Mouse (Mus musculus) hindbrain, embryonic 11.5 days (tissue): ENCODE measurements around the gene Tmem132e. TPM values are rescaled to one million over a fixed set of nuclear protein-coding genes. Genes with fewer than 3 reads are reported as not detected.

Experiments
- ATAC-seq: fragments of 200-750 bp; cut with Nextera tagmentation; 2 replicates; pipeline ENCODE4 v1.8.0; 2017; ENCODE audit warnings: mild to moderate bottlenecking, moderate TSS enrichment, moderate library complexity; ENCODE audit not compliant: low FRiP score
- DNase-seq: peaks from one replicate; pipeline ENCODE4 v3.0.0-alpha.2; 2015; ENCODE audit warnings: low spot score
- H3K27ac ChIP-seq: fragments of 300-500 bp; sonication (generic); 2 replicates; pipeline ENCODE4 v1.5.1; 2014; ENCODE audit warnings: mild to moderate bottlenecking, low read depth, low read length
- H3K27me3 ChIP-seq: fragments of 300-500 bp; sonication (generic); 2 replicates; pipeline ENCODE4 v1.6.1; 2014; ENCODE audit warnings: mild to moderate bottlenecking, low read length, moderate library complexity, mixed read lengths; ENCODE audit not compliant: control insufficient read depth, insufficient read depth
- H3K36me3 ChIP-seq: fragments of 300-500 bp; sonication (generic); 2 replicates; pipeline ENCODE4 v1.6.1; 2014; ENCODE audit warnings: mild to moderate bottlenecking, low read length, moderate library complexity, mixed read lengths; ENCODE audit not compliant: control insufficient read depth, insufficient read depth
- H3K4me1 ChIP-seq: fragments of 300-500 bp; sonication (generic); replicated peaks from 2 replicates; pipeline ENCODE4 v1.6.1; 2014; ENCODE audit warnings: low read length, mixed read lengths; ENCODE audit not compliant: control insufficient read depth, insufficient read depth
- H3K4me2 ChIP-seq: fragments of 300-500 bp; sonication (generic); replicated peaks from 2 replicates; pipeline ENCODE4 v1.6.1; 2014; ENCODE audit warnings: mild to moderate bottlenecking, low read depth, low read length
- H3K4me3 ChIP-seq: fragments of 300-500 bp; sonication (generic); 2 replicates; pipeline ENCODE4 v1.5.1; 2014; ENCODE audit warnings: low read depth, low read length
- H3K9ac ChIP-seq: fragments of 300-500 bp; sonication (generic); 2 replicates; pipeline ENCODE4 v1.6.1; 2014; ENCODE audit warnings: low read depth, low read length
- H3K9me3 ChIP-seq: fragments of 300-500 bp; sonication (generic); 2 replicates; pipeline ENCODE4 v1.6.1; 2016; ENCODE audit warnings: low read length; ENCODE audit not compliant: control insufficient read depth
- WGBS: fragments of 180-500 bp; shearing (Covaris S2); extraction: QIAGEN DNeasy Blood & Tissue Kit; methylation state at CpG from one replicate; pipeline ENCODE4 v1.1.7; 2014; 5-methylcytosine and 5-hydroxymethylcytosine counted together
- polyA plus RNA-seq: library from polyadenylated mRNA; unstranded; fragments of >200 nt; fragmentation: Nextera tagmentation; extraction: Ambion mirVana; gene quantifications from 2 replicates; pipeline ENCODE4 v1.2.1, GENCODE M21; 2014

Gene Tmem132e
- polyA plus RNA-seq = 1.5 and 1.8 TPM in 2 replicates

DNA sequence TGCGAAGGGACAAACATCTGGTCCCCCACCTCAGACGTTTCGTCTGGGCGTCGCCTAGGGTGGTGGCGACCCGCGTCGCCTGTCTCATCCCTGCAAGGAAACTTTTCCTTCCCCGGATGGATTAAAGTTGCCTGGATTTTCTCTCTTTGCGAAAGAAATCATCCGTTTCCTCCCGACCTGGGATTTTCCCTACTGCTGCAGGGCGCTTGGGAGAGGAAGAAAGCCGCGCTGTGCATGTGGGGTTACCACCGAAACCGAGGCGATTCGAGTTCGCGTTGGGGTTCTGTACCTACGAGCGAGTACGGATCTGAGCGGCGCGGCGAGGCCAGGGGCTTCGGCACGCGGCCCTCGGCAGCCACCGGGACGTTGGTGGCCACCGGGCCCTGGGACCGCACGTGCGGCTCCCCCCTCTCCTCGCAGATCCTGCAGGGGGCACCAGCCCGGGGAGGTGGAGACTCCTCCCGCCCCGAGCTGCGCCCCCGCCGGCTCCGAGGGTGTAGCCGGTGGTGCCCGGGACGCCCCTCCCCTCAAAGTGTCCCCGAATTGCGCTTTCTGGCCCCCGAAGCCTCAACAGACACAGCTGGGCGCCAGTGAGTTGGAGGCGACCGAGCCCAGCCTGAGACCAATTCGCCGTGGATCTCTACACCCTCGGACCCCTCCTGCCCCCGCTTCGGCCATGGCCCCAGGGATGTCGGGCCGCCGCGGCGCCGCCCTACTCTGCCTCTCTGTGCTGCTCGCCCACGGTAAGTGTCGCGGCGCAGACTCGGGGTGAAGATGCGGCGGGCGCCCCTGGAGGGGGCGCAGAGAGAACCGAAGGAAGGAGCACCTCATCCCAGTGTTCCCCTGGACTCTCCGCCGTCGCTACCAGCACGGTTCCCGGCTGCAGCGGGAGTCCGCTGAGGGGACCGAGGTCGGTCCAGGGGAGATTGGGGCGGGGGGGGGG is at the start of gene Tmem132e:
Tmem132e (plus strand) TSS at position 530 of the 943 bp plus-strand sequence.
- DNase-seq = peak; percentile 69
- peaks cover 45% of the 10 kb centered on the region for H3K27me3 ChIP-seq
- H3K4me1 ChIP-seq = peaks cover 6% of the 10 kb centered on the region
- 1% methylated on average over 74 of the region's 88 CpGs for WGBS
- H3K9me3 ChIP-seq = no peaks in the 10 kb centered on the region
- H3K9ac ChIP-seq = peak within 1 kb of the TSS; percentile 56
- no peaks in the 10 kb centered on the region for H3K36me3 ChIP-seq
- H3K4me2 ChIP-seq = peak within 1 kb of the TSS; percentile 71
- ATAC-seq = peak; percentile 46
- 0 out of 2 replicates have a peak within 1 kb of the TSS, but pooled peaks have one; percentile 47 for H3K27ac ChIP-seq
- H3K4me3 ChIP-seq = peak within 1 kb of the TSS; percentile 60

DNA sequence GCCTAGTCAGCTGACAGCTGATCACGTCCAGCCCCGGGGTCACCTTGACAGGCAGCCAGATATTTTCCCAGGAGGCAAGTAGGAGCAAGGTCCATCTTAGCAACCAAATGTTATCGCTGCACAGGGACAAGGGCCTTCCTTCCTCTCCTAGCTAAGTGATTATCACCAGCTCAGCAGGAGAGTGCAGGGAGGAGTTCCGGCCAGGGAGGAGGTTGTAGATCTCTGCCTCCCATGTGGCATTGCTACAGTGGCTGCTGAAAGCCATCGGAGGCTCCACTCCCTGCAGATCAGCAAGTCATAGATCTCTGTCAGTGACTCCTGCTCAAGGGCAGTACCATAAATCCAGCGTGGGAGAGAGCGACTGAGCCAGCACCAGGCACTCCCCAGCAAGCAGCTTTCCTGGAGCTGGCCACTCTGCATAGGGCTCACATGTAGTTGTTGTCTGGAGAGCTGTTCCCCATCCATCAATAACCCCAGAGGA is 48.7 kb upstream of the Tmem132e start:
- Histone ChIP-seq H3K9me3 (no peaks in the 10 kb centered on the region), H3K27ac (no peak overlapping the region), H3K4me1 (no peaks in the 10 kb centered on the region), H3K9ac (no peak overlapping the region), H3K4me3 (no peak overlapping the region), H3K36me3 (no peaks in the 10 kb centered on the region), H3K4me2 (no peak overlapping the region), H3K27me3 (no peaks in the 10 kb centered on the region)
- ATAC-seq = peak; percentile 49; the same call in 1 of the 2 replicates
- 29% methylated on average over 7 of the region's 7 CpGs for WGBS
- DNase-seq = peak; percentile 14

DNA sequence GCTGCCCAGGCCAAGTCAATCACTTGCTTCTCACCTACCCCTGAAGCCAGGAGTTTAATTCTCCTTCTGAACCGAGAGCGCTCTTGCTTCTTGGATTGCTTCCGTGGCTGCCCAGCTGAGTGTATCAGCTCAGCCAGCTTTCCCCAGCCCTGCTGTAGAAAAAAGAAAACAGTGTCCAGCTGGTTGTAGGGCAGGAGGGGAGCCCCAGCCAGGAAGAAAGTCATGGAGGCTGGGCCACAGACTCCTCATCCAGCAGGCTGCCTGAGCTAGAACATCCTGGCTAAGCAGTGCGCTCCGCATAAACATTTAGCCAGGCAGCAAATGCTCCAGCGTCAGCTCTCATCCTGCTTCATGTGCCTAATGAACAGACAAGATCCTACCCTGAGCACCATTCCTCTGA is 48.3 kb upstream of the Tmem132e start:
- Histone ChIP-seq H3K4me2 (no peak overlapping the region), H3K36me3 (no peaks in the 10 kb centered on the region), H3K9ac (no peak overlapping the region), H3K27me3 (no peaks in the 10 kb centered on the region), H3K4me3 (no peak overlapping the region), H3K4me1 (no peaks in the 10 kb centered on the region), H3K9me3 (no peaks in the 10 kb centered on the region), H3K27ac (0 out of 2 replicates have a peak overlapping the region, but pooled peaks have one; percentile 17)
- 49% methylated on average over 6 of the region's 6 CpGs for WGBS
- peak; percentile 4 for DNase-seq
- ATAC-seq = no peak

DNA sequence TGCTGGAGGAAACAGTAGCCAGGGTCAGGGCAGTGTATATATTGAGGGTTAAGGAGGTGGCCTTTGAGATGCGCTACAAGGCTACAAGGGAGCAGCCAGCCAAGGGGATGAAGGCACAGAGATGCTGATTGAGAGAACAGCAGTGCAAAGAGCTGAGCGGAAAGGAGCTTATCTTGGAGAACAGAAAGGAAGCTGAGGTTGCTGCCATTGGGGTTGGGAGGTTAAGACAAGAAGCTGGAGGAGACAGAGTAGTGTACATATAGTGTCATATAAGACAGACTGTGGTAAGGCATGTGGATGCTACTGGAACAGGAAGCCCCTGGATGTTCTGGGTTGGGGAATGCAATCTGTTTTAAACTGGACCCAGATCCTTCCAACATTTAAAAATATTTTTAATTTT is 47.8 kb upstream of the Tmem132e start:
- Histone ChIP-seq H3K27ac (no peak overlapping the region), H3K4me2 (no peak overlapping the region), H3K4me1 (no peaks in the 10 kb centered on the region), H3K9me3 (no peaks in the 10 kb centered on the region), H3K9ac (no peak overlapping the region), H3K4me3 (no peak overlapping the region), H3K27me3 (no peaks in the 10 kb centered on the region), H3K36me3 (no peaks in the 10 kb centered on the region)
- WGBS = 44% methylated on average over 2 of the region's 2 CpGs
- ATAC-seq (no peak), DNase-seq (no peak)

DNA sequence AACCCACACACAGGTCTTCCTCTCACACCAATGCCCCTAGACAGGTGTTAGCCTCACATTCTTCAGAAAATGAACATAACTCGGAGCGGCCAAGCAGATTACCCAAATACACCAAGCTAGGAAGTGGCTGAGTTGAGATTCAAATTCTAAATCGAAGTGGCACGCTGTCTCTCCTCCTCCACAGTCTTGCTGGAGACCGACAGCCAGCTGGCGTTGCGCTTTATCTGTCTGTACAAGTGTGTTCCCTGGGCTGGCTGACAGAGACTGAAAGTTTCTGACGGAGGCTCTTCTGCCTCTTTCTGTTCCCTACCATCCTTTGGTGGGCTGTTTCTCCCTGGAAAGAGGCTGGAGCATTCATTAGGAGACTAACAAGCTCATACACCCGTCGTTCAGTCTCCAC is 37.7 kb upstream of the Tmem132e start:
- no peaks in the 10 kb centered on the region for H3K9me3 ChIP-seq
- no peak overlapping the region for H3K9ac ChIP-seq
- no peaks in the 10 kb centered on the region for H3K27me3 ChIP-seq
- ATAC-seq (no peak), DNase-seq (no peak)
- H3K4me3 ChIP-seq = no peak overlapping the region
- H3K4me2 ChIP-seq = no peak overlapping the region
- 89% methylated on average over 10 of the region's 10 CpGs for WGBS
- no peak overlapping the region for H3K27ac ChIP-seq
- no peaks in the 10 kb centered on the region for H3K36me3 ChIP-seq
- no peaks in the 10 kb centered on the region for H3K4me1 ChIP-seq

GRCm38 (mm10) chr11:82370151-82370550 is 18.5 kb upstream of the Tmem132e start:
- Histone ChIP-seq H3K36me3 (no peaks in the 10 kb centered on the region), H3K4me2 (no peak overlapping the region), H3K9ac (no peak overlapping the region), H3K4me3 (no peak overlapping the region), H3K9me3 (no peaks in the 10 kb centered on the region), H3K27me3 (0 out of 2 replicates have a peak, but pooled peaks cover 2% of the 10 kb centered on the region), H3K4me1 (no peaks in the 10 kb centered on the region), H3K27ac (no peak overlapping the region)
- peak; percentile 10 for DNase-seq
- no peak for ATAC-seq
- 86% methylated on average over 11 of the region's 11 CpGs for WGBS

DNA sequence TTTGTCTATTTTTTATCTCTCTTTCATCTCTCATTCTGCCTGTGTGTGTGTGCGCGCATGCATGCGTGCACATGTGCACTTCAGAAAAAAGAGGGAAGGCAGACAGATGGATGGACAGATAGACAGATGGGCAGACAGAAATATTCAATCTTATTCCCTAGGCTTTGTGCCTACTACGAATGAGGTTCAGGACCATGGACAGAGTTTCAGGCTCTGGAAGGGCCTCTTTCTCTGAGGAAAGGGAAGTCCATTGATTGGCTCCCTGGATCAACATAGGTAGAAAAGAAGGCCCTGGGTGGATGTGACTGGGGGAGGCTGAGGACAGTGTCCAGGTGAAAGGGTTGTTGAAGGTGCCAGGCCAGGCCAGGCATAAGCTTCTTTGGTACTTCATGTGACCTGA is 17.1 kb upstream of the Tmem132e start:
- 0 out of 2 replicates have a peak, but pooled peaks cover 2% of the 10 kb centered on the region for H3K27me3 ChIP-seq
- H3K27ac ChIP-seq = no peak overlapping the region
- H3K4me1 ChIP-seq = no peaks in the 10 kb centered on the region
- 71% methylated on average over 4 of the region's 4 CpGs for WGBS
- no peaks in the 10 kb centered on the region for H3K36me3 ChIP-seq
- H3K9me3 ChIP-seq = no peaks in the 10 kb centered on the region
- DNase-seq (peak; percentile 54), ATAC-seq (no peak)
- H3K9ac ChIP-seq = no peak overlapping the region
- no peak overlapping the region for H3K4me2 ChIP-seq
- H3K4me3 ChIP-seq = no peak overlapping the region

DNA sequence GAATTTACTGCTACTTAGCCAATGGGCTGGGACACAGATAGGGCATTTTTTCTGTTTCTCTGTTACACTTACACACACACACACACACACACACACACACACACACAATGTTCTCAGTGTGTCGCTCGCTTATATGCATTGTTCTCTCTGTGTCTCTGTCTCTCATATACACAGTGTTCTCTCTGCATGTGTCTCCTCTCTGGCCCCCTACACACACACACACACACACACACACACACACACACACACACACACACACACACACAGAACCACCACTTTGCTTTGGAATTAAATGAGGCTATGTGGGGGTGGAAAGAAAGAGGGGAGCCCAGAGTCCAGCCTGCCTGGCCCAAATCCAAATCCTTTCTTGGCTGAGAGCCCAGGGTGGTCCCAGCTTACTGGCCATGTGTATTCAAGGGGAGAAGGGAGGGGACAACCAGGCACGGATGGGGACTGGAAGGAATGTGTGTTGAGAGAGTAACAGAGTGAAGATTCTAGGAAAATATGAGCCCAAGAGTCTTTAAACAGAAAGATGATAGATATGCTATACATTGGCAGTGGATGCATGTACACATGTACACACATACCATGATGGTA is 8.0 kb upstream of the Tmem132e start:
- H3K4me2 ChIP-seq = no peak overlapping the region
- H3K4me3 ChIP-seq = no peak overlapping the region
- no peak overlapping the region for H3K27ac ChIP-seq
- H3K9ac ChIP-seq = no peak overlapping the region
- no peaks in the 10 kb centered on the region for H3K36me3 ChIP-seq
- H3K4me1 ChIP-seq = no peaks in the 10 kb centered on the region
- DNase-seq (no peak), ATAC-seq (no peak)
- WGBS = 76% methylated on average over 3 of the region's 3 CpGs
- H3K9me3 ChIP-seq = no peaks in the 10 kb centered on the region
- peaks cover 8% of the 10 kb centered on the region; the same call in 1 of the 2 replicates for H3K27me3 ChIP-seq
